Mouse (Mus musculus): ENCODE data around the gene Syt2.

Gene Syt2

GRCm38 (mm10) chr1:134646261-134646962, at the start of gene Syt2:
TSS of gene Syt2 (plus strand) at chr1:134646677.
- DNase-seq (ENCODE audit: low spot score in 2 of 2) = no peak

- DNase-seq (ENCODE audit: low spot score in 2 of 2) = no peak
Observed at GRCm38 (mm10) chr1:134597339-134598054, 49.0 kb upstream of the Syt2 start.

- no peak for DNase-seq (ENCODE audit: low spot score in 2 of 2)
Observed at GRCm38 (mm10) chr1:134604086-134604485, 42.4 kb upstream of the Syt2 start.

- DNase-seq (ENCODE audit: low spot score in 2 of 2) = no peak
Observed at GRCm38 (mm10) chr1:134605670-134606069, 40.8 kb upstream of the Syt2 start.

GRCm38 (mm10) chr1:134606381-134606780, 40.1 kb upstream of the Syt2 start:
- DNase-seq (ENCODE audit: low spot score in 2 of 2) = no peak

- no peak for DNase-seq (ENCODE audit: low spot score in 2 of 2)
Observed at GRCm38 (mm10) chr1:134607279-134607678, 39.2 kb upstream of the Syt2 start.

- DNase-seq (ENCODE audit: low spot score in 2 of 2) = no peak
Observed at GRCm38 (mm10) chr1:134609172-134609571, 37.3 kb upstream of the Syt2 start.

- DNase-seq (ENCODE audit: low spot score in 2 of 2) = no peak
Observed at GRCm38 (mm10) chr1:134614554-134614953, 31.9 kb upstream of the Syt2 start.

GRCm38 (mm10) chr1:134614988-134615387, 31.5 kb upstream of the Syt2 start:
- DNase-seq (ENCODE audit: low spot score in 2 of 2) = no peak

GRCm38 (mm10) chr1:134617656-134618055, 28.8 kb upstream of the Syt2 start:
- DNase-seq (ENCODE audit: low spot score in 2 of 2) = no peak

- DNase-seq (ENCODE audit: low spot score in 2 of 2) = no peak
Observed at GRCm38 (mm10) chr1:134625325-134625724, 21.2 kb upstream of the Syt2 start.

- DNase-seq (ENCODE audit: low spot score in 2 of 2) = no peak
Observed at GRCm38 (mm10) chr1:134629455-134629854, 17.0 kb upstream of the Syt2 start.

- DNase-seq (ENCODE audit: low spot score in 2 of 2) = no peak
Observed at GRCm38 (mm10) chr1:134634296-134634695, 12.2 kb upstream of the Syt2 start.

- DNase-seq (ENCODE audit: low spot score in 2 of 2) = no peak
Observed at GRCm38 (mm10) chr1:134636245-134636644, 10.2 kb upstream of the Syt2 start.

- no peak for DNase-seq (ENCODE audit: low spot score in 2 of 2)
Observed at GRCm38 (mm10) chr1:134636684-134637083, 9.8 kb upstream of the Syt2 start.

- no peak for DNase-seq (ENCODE audit: low spot score in 2 of 2)
Observed at GRCm38 (mm10) chr1:134638041-134638440, 8.4 kb upstream of the Syt2 start.

- DNase-seq (ENCODE audit: low spot score in 2 of 2) = peak in 1 of 2 experiments; percentile 4
Observed at GRCm38 (mm10) chr1:134638522-134638921, 8.0 kb upstream of the Syt2 start.

- no peak for DNase-seq (ENCODE audit: low spot score in 2 of 2)
Observed at GRCm38 (mm10) chr1:134639460-134639859, 7.0 kb upstream of the Syt2 start.

- no peak for DNase-seq (ENCODE audit: low spot score in 2 of 2)
Observed at GRCm38 (mm10) chr1:134641507-134641906, 5.0 kb upstream of the Syt2 start.

- DNase-seq (ENCODE audit: low spot score in 2 of 2) = no peak
Observed at GRCm38 (mm10) chr1:134643702-134644101, 2.8 kb upstream of the Syt2 start.

GRCm38 (mm10) chr1:134645408-134646200, 873 bp upstream of the Syt2 start:
- no peak for DNase-seq (ENCODE audit: low spot score in 2 of 2)

- DNase-seq (ENCODE audit: low spot score in 2 of 2) = no peak
Observed at GRCm38 (mm10) chr1:134646963-134647282, 446 bp downstream of the Syt2 start.

GRCm38 (mm10) chr1:134647591-134647990, 1.1 kb downstream of the Syt2 start:
- DNase-seq (ENCODE audit: low spot score in 2 of 2) = no peak
